Mouse (Mus musculus) embryo, embryonic 11.5 days (tissue): ENCODE results near the gene Hmbs.

ENCODE experiments used
- DNase-seq: peaks from one replicate; pipeline ENCODE4 v3.0.0-alpha.2; 2012; ENCODE audit warnings: low read depth, low spot score

Hmbs gene

DNA sequence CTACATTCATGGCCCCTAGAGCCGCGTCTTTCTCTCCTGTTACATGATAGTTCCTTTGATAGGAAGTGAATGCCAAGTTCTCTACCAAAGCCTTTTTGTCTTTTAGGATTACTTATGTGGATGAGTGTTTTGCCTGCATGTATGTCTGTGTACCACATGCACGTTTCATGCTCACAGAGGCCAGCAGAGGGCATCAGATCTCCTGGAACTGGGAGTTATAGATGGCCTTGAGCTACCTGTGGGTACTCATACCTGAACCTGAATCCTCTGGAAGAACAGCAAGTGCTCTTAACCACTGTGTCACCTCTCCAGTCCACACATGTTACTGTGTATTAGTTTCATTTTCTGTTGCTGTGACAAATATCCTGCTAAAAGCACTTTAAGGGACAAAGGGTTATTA lies 51.5 kb downstream of the Hmbs start:
- DNase-seq, result no peak

DNA sequence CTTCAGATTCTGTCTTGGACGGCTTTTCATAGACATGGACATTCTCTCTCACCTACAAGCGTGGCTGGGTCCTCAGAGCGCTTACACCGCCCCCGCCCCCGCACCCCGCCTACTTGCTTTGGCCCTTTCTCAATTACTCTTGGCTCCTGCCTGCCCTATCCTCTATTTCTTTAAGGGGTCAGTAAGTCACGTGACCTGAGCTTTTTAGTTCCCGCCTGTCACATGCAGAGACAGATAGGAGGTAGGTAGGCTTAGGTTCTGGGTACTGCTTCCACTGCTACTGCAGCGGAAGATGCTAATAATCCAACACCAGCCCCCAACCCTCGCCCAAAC lies 55.1 kb downstream of the Hmbs start:
- no peak for DNase-seq

DNA sequence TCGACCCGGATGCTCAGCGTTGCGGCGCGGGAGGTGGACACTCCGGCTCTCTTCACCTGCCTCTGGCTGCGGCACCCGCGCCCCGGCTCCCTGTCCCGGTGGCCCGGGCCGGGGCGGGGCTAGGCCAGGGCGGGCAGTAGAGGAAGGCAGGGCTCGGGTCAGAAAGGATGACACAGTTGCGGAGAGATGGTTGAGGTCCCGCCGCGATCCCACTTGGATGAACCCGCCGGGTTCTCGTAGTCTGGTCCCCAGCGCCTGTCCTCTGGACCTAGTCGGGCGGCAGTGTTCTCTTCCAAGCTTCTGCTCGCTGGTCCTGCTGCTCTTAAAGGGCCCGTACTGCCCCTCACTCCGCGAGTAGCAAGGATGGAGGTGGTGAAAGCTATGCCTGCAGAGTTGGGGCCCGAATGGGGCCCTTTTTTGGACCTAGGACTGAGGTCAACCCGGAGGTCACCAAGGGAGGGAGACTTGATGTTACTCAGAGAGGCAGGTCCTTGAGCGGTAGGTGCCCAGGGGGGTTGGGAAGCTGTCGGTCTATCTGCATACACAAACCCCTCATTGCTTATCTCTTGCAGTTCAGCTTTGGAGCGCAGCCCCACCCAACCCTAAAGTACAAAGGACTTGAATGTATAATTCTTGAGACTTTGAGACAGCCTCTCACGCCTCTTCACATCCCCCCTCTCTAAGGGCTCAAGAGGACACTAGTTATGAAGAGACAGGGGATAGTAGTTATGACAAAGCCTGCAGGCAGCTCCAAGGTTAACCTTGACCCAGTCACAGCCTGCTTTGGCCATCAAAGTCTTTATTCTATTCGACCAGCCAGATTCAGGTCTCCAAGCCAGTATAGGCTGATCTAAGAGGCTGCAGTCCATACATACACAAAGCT lies 55.7 kb downstream of the Hmbs start, which contains the start of gene Abcg4:
TSS of gene Abcg4 (minus strand) at position 540 of the 883 bp plus-strand sequence.
- no peak for DNase-seq

DNA sequence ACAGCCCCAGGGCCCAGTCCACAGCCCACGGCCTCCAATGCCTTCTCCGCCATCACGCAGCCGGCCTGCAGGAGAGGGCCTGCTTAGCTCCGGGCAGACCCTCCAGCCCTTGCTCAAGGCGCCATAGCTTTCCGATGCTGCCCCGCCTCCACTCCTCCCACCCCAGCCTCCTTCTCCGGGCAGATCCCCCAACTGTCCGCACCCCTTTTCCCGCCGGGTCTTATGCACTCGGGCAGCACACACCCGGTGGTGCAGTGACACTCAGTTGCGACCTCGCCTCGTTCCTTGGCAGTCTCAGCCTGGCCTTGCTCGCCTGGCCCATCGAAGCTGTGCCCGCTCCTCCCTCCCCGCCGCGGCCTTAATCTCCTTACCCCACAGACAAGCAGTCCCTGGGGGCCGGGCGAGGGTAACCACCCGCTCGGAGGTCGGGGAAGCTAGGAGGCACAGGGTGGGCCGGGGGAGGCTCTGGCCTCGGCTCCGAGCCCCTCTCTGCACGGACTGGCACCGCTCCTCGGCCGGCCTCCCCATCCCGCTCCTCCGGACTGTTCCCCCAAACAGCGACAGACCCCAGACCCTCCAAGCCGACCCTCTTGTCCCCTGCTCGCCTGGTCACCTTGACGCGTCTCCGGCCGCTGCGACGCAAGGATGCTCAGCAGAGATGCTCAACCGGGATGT lies 56.5 kb downstream of the Hmbs start:
- DNase-seq, result no peak

DNA sequence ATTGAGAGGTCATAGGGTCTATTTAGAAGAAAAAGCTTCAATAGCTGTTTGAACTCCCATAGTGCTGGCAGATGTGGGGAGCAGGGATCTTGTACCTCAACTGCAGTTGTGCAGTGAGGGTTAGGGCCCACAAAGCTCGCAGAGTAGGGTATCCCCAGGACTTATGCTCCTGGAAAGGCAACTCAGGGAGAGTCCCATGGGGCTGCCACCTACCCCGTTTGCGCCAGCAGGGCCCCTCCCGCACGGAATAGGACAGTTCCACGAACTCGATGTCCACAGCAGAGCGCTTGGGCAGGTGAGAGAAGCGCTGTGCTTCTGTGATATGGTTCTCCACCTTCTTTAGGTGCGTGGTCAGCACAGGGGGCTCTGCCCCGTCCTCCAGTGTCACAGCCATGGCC lies 57.0 kb downstream of the Hmbs start:
- no peak for DNase-seq
